Mouse (Mus musculus) limb, embryonic 14.5 days (tissue): Measurements from ENCODE around the gene 1700113H08Rik. TPM values are rescaled to one million over a fixed set of nuclear protein-coding genes. Genes with fewer than 3 reads are reported as not detected.

Experiments
- ATAC-seq: fragments of 200-750 bp; cut with Nextera tagmentation; 2 replicates; pipeline ENCODE4 v1.8.0; 2017; ENCODE audit warnings: low read depth, moderate number of reproducible peaks, moderate TSS enrichment; ENCODE audit not compliant: low FRiP score
- DNase-seq: peaks from one replicate; pipeline ENCODE4 v3.0.0-alpha.2; 2015; ENCODE audit warnings: low spot score
- H3K27ac ChIP-seq: fragments of 300-500 bp; sonication (generic); replicated peaks from 2 replicates; pipeline ENCODE4 v1.5.1; 2014; ENCODE audit warnings: low read depth, mild to moderate bottlenecking, low read length, moderate library complexity, mixed read lengths
- H3K27me3 ChIP-seq: fragments of 300-500 bp; sonication (generic); 2 replicates; pipeline ENCODE4 v1.6.1; 2014; ENCODE audit warnings: low read length, mixed read lengths; ENCODE audit not compliant: control insufficient read depth, insufficient read depth
- H3K36me3 ChIP-seq: fragments of 300-500 bp; sonication (generic); 2 replicates; pipeline ENCODE4 v1.6.1; 2014; ENCODE audit warnings: mild to moderate bottlenecking, low read length, moderate library complexity, mixed read lengths; ENCODE audit not compliant: control insufficient read depth, insufficient read depth
- H3K4me1 ChIP-seq: fragments of 300-500 bp; sonication (generic); 2 replicates; pipeline ENCODE4 v1.6.1; 2014; ENCODE audit warnings: antibody characterized with exemption, low read length, mixed read lengths; ENCODE audit not compliant: control insufficient read depth, insufficient read depth
- H3K4me2 ChIP-seq: fragments of 300-500 bp; sonication (generic); replicated peaks from 2 replicates; pipeline ENCODE4 v1.6.1; 2014; ENCODE audit warnings: low read depth, mild to moderate bottlenecking, low read length, moderate library complexity; ENCODE audit not compliant: severe bottlenecking
- H3K4me3 ChIP-seq: fragments of 300-500 bp; sonication (generic); replicated peaks from 2 replicates; pipeline ENCODE4 v1.5.1; 2014; ENCODE audit warnings: low read length
- H3K9ac ChIP-seq: fragments of 300-500 bp; sonication (generic); 2 replicates; pipeline ENCODE4 v1.6.1; 2014; ENCODE audit warnings: mild to moderate bottlenecking, low read depth, low read length, moderate library complexity; ENCODE audit not compliant: severe bottlenecking
- H3K9me3 ChIP-seq: fragments of 300-500 bp; sonication (generic); 2 replicates; pipeline ENCODE4 v1.6.1; 2016; ENCODE audit warnings: low read length; ENCODE audit not compliant: control insufficient read depth
- POLR2A ChIP-seq: fragments of 200-500 bp; IDR thresholded peaks from 2 replicates; pipeline ENCODE4 v1.8.0; 2012; ENCODE audit warnings: inconsistent platforms, mild to moderate bottlenecking, moderate library complexity, borderline replicate concordance; ENCODE audit not compliant: insufficient read depth, insufficient read length; ENCODE audit errors: extremely low read depth
- WGBS: fragments of 180-500 bp; shearing (Covaris S2); extraction: QIAGEN DNeasy Blood & Tissue Kit; methylation state at CpG from one replicate; pipeline ENCODE4 v1.1.7; 2014; 5-methylcytosine and 5-hydroxymethylcytosine counted together
- polyA plus RNA-seq, 2 experiments: library from polyadenylated mRNA; depleted of rRNA in 1 of 2; stranded (reverse) in 1 of 2; unstranded in 1 of 2; fragments of >200 nt; fragmentation: Nextera tagmentation in 1 of 2; extraction: Ambion mirVana in 1 of 2; gene quantifications; 2 replicates each; pipeline versions ENCODE4 v1.2.1 to v1.2.3; 2012 to 2014

Gene 1700113H08Rik
- polyA plus RNA-seq, 2 experiments, result not detected

- Histone ChIP-seq H3K4me2 (no peak overlapping the region), H3K36me3 (no peaks in the 10 kb centered on the region), H3K9me3 (no peaks in the 10 kb centered on the region), H3K4me3 (no peak overlapping the region), H3K27me3 (no peaks in the 10 kb centered on the region), H3K27ac (no peak overlapping the region), H3K4me1 (no peaks in the 10 kb centered on the region), H3K9ac (no peak overlapping the region)
- WGBS, result 61% methylated on average over 9 of the region's 9 CpGs
- no peak for ATAC-seq
- no peak for DNase-seq
- TF ChIP-seq POLR2A, result no peak
Measured at GRCm38 (mm10) chr10:87016151-87016692, 41.6 kb upstream of the 1700113H08Rik start.

GRCm38 (mm10) chr10:87018876-87019275 lies 39.0 kb upstream of the 1700113H08Rik start:
- H3K27me3 ChIP-seq, result no peaks in the 10 kb centered on the region
- no peak overlapping the region for H3K4me3 ChIP-seq
- DNase-seq (no peak), ATAC-seq (no peak)
- H3K27ac ChIP-seq, result no peak overlapping the region
- H3K4me2 ChIP-seq, result no peak overlapping the region
- no peaks in the 10 kb centered on the region for H3K9me3 ChIP-seq
- H3K9ac ChIP-seq, result no peak overlapping the region
- no peaks in the 10 kb centered on the region for H3K36me3 ChIP-seq
- TF ChIP-seq POLR2A, result no peak
- 74% methylated on average over 9 of the region's 9 CpGs for WGBS
- H3K4me1 ChIP-seq, result no peaks in the 10 kb centered on the region

- ATAC-seq (no peak), DNase-seq (peak; percentile 20)
- no peaks in the 10 kb centered on the region for H3K9me3 ChIP-seq
- no peak overlapping the region for H3K9ac ChIP-seq
- H3K4me1 ChIP-seq, result no peaks in the 10 kb centered on the region
- 63% methylated on average over 14 of the region's 16 CpGs for WGBS
- H3K36me3 ChIP-seq, result no peaks in the 10 kb centered on the region
- H3K27ac ChIP-seq, result no peak overlapping the region
- no peaks in the 10 kb centered on the region for H3K27me3 ChIP-seq
- H3K4me3 ChIP-seq, result no peak overlapping the region
- no peak for TF ChIP-seq POLR2A
- no peak overlapping the region for H3K4me2 ChIP-seq
Measured at GRCm38 (mm10) chr10:87020711-87021110, 37.1 kb upstream of the 1700113H08Rik start.

GRCm38 (mm10) chr10:87024884-87025283 lies 33.0 kb upstream of the 1700113H08Rik start:
- Histone ChIP-seq H3K36me3 (no peaks in the 10 kb centered on the region), H3K27ac (no peak overlapping the region), H3K4me2 (no peak overlapping the region), H3K9me3 (no peaks in the 10 kb centered on the region), H3K9ac (no peak overlapping the region), H3K4me3 (no peak overlapping the region), H3K4me1 (no peaks in the 10 kb centered on the region), H3K27me3 (no peaks in the 10 kb centered on the region)
- peak; percentile 74 for ATAC-seq
- no peak for TF ChIP-seq POLR2A
- 5% methylated on average over 10 of the region's 10 CpGs for WGBS
- DNase-seq, result peak; percentile 92

GRCm38 (mm10) chr10:87032768-87033167 lies 25.1 kb upstream of the 1700113H08Rik start:
- Histone ChIP-seq H3K4me2 (no peak overlapping the region), H3K9ac (no peak overlapping the region), H3K27ac (no peak overlapping the region), H3K9me3 (no peaks in the 10 kb centered on the region), H3K4me1 (no peaks in the 10 kb centered on the region), H3K36me3 (no peaks in the 10 kb centered on the region), H3K27me3 (no peaks in the 10 kb centered on the region), H3K4me3 (no peak overlapping the region)
- DNase-seq, result no peak
- ATAC-seq, result no peak
- WGBS, result 77% methylated on average over 8 of the region's 8 CpGs
- TF ChIP-seq POLR2A, result no peak

GRCm38 (mm10) chr10:87035866-87036265 lies 22.0 kb upstream of the 1700113H08Rik start:
- H3K4me2 ChIP-seq, result no peak overlapping the region
- H3K4me1 ChIP-seq, result no peaks in the 10 kb centered on the region
- DNase-seq (no peak), ATAC-seq (no peak)
- H3K27me3 ChIP-seq, result no peaks in the 10 kb centered on the region
- H3K4me3 ChIP-seq, result no peak overlapping the region
- H3K27ac ChIP-seq, result no peak overlapping the region
- 90% methylated on average over 15 of the region's 15 CpGs for WGBS
- no peaks in the 10 kb centered on the region for H3K36me3 ChIP-seq
- H3K9ac ChIP-seq, result no peak overlapping the region
- no peak for TF ChIP-seq POLR2A
- no peaks in the 10 kb centered on the region for H3K9me3 ChIP-seq
